Mouse (Mus musculus) small intestine, adult 2 months (tissue): ENCODE measurements around the gene 1600002K03Rik. TPM values are rescaled to one million over a fixed set of nuclear protein-coding genes. Genes with fewer than 3 reads are reported as not detected.

Experiments used
- H3K27ac ChIP-seq: fragments of 200-500 bp; 2 replicates; pipeline ENCODE4 v1.5.1; 2012; ENCODE audit warnings: low read depth, low read length, control low read depth, inconsistent platforms; ENCODE audit not compliant: insufficient read depth
- H3K27me3 ChIP-seq: fragments of 200-500 bp; 2 replicates; pipeline ENCODE4 v1.6.1; 2012; ENCODE audit warnings: mild to moderate bottlenecking, moderate library complexity, low read length, inconsistent platforms; ENCODE audit not compliant: control insufficient read depth, insufficient read depth
- H3K36me3 ChIP-seq: fragments of 200-500 bp; 2 replicates; pipeline ENCODE4 v1.6.1; 2012; ENCODE audit warnings: mild to moderate bottlenecking, low read length, control low read depth, inconsistent platforms; ENCODE audit not compliant: control insufficient read depth, insufficient read depth
- H3K4me1 ChIP-seq: fragments of 200-500 bp; 2 replicates; pipeline ENCODE4 v1.6.1; 2012; ENCODE audit warnings: low read length, inconsistent platforms, mixed read lengths; ENCODE audit not compliant: control insufficient read depth, insufficient read depth, insufficient read length
- H3K4me3 ChIP-seq: fragments of 200-500 bp; 2 replicates; pipeline ENCODE4 v1.5.1; 2012; ENCODE audit warnings: low read depth, mild to moderate bottlenecking, control low read depth, inconsistent platforms, low read length, moderate library complexity
- CTCF ChIP-seq: fragments of 200-500 bp; IDR thresholded peaks from 2 replicates; pipeline ENCODE4 v1.5.1; 2012; ENCODE audit warnings: low read depth, mild to moderate bottlenecking, control low read depth, inconsistent platforms, low read length, moderate library complexity, mixed read lengths; ENCODE audit not compliant: insufficient replicate concordance, insufficient read length; ENCODE audit errors: extremely low read depth
- POLR2A ChIP-seq: fragments of 200-500 bp; IDR thresholded peaks from 2 replicates; pipeline ENCODE4 v1.6.1; 2012; ENCODE audit warnings: low read depth, mild to moderate bottlenecking, control low read depth, inconsistent platforms, low read length, moderate library complexity
- WGBS: fragments of 180-500 bp; shearing (Covaris S2); methylation state at CpG from one replicate; pipeline ENCODE4 v1.1.7; 2018; 5-methylcytosine and 5-hydroxymethylcytosine counted together
- polyA plus RNA-seq: library from polyadenylated mRNA; depleted of rRNA; stranded (reverse); fragments of >200 nt; gene quantifications from 2 replicates; pipeline ENCODE4 v1.2.3, GENCODE M21; 2012

1600002K03Rik gene
- polyA plus RNA-seq, 1 experiment, result 9.0 TPM

GRCm38 (mm10) chr10:80141786-80142529 is 30.8 kb upstream of the 1600002K03Rik start:
- WGBS, result under 1% methylated on average over 43 of the region's 43 CpGs
- Histone ChIP-seq H3K27me3 (peaks cover 15% of the 10 kb centered on the region), H3K4me1 (peaks cover 41% of the 10 kb centered on the region), H3K27ac (peak overlapping the region; percentile 96), H3K4me3 (peak overlapping the region; percentile 86), H3K36me3 (peaks cover 25% of the 10 kb centered on the region)
- no peak for TF ChIP-seq CTCF
- peak; percentile 67 for TF ChIP-seq POLR2A

- Histone ChIP-seq H3K27ac (peak overlapping the region; percentile 96), H3K27me3 (peaks cover 10% of the 10 kb centered on the region), H3K4me1 (peaks cover 42% of the 10 kb centered on the region), H3K4me3 (peak overlapping the region; percentile 86), H3K36me3 (peaks cover 25% of the 10 kb centered on the region)
- 1% methylated on average over 15 of the region's 15 CpGs for WGBS
- TF ChIP-seq POLR2A (peak; percentile 32; the same call in 1 of the 2 replicates), CTCF (peak; percentile 4; the same call in 1 of the 2 replicates)
Measured at GRCm38 (mm10) chr10:80142530-80142925, 30.2 kb upstream of the 1600002K03Rik start.

DNA sequence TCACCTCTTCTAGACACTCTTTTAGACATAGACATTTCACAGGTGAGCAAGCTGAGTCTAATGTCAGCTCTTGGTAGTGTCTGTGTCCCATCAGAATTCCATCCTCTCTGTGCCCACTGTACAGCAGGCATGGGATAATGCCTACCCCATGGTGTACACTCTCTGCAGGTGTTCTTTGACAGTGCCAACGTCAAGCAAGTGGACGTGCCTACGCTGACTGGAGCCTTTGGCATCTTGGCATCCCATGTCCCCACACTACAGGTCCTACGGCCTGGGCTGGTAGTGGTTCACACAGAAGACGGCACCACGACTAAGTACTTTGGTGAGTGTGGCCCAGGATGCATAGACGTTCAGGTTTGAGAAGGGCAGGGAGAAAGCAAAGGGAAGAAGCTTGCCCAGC is 29.1 kb upstream of the 1600002K03Rik start:
- no peak for TF ChIP-seq POLR2A
- TF ChIP-seq CTCF, result no peak
- Histone ChIP-seq H3K4me1 (peaks cover 42% of the 10 kb centered on the region), H3K36me3 (peaks cover 25% of the 10 kb centered on the region), H3K27ac (no peak overlapping the region), H3K4me3 (no peak overlapping the region), H3K27me3 (peaks cover 2% of the 10 kb centered on the region)
- WGBS, result 87% methylated on average over 7 of the region's 7 CpGs

DNA sequence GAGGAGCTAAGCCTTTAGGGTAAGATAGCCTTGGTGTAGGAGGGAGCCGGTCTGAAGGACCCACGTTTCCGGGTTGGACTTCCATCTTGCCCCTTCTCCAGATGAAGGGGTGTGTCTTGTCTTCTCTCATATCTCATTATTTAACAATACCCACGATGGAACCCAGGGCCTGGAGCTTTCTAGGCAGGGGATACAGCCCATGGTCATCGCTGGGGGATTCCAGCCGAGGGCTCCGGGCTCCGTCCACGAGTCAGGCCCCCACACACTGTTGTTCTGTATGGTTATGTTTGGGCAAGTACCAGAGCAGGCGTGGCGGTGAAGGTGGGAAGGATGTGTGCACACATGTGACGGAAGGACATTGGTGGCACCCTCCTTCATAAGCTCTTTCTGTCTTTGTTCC is 28.6 kb upstream of the 1600002K03Rik start:
- Histone ChIP-seq H3K27me3 (no peaks in the 10 kb centered on the region; the same call in 1 of the 2 replicates), H3K27ac (no peak overlapping the region), H3K4me3 (no peak overlapping the region), H3K4me1 (peaks cover 37% of the 10 kb centered on the region), H3K36me3 (peaks cover 25% of the 10 kb centered on the region)
- WGBS, result 85% methylated on average over 12 of the region's 12 CpGs
- no peak for TF ChIP-seq POLR2A
- no peak for TF ChIP-seq CTCF

- Histone ChIP-seq H3K27ac (peak overlapping the region; percentile 80), H3K4me1 (peaks cover 33% of the 10 kb centered on the region), H3K4me3 (peak overlapping the region; percentile 27), H3K27me3 (no peaks in the 10 kb centered on the region), H3K36me3 (peaks cover 32% of the 10 kb centered on the region)
- WGBS, result 61% methylated on average over 20 of the region's 20 CpGs
- peak; percentile 90 for TF ChIP-seq CTCF
- peak; percentile 7; the same call in 1 of the 2 replicates for TF ChIP-seq POLR2A
Measured at GRCm38 (mm10) chr10:80144864-80145838, 27.6 kb upstream of the 1600002K03Rik start.

DNA sequence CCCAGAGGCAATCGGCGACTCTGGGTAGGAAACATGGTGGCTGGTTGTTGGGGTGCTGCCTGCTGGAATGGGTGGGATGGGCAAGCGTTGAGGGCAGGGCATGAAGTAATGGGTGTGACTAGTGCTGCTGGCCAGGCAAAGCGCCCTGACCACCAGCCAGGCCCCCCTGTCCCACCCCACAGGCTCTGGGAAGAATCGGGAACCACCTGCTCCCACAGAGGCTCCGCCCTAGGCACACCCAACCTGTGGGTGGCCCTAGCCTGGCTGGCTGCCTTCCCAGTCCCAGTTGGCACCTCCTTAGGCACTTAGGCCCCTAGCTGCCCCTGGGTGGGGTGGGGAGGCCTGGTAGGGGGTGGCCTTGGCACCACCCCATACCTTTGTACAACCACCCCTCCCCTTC is 26.8 kb upstream of the 1600002K03Rik start:
- peaks cover 39% of the 10 kb centered on the region for H3K36me3 ChIP-seq
- peaks cover 33% of the 10 kb centered on the region for H3K4me1 ChIP-seq
- peak overlapping the region; percentile 80 for H3K27ac ChIP-seq
- no peaks in the 10 kb centered on the region for H3K27me3 ChIP-seq
- TF ChIP-seq CTCF (no peak), POLR2A (no peak)
- WGBS, result 41% methylated on average over 6 of the region's 6 CpGs
- peak overlapping the region; percentile 27 for H3K4me3 ChIP-seq
